Mouse (Mus musculus): Measurements from ENCODE around the gene Tmem131l. TPM values are rescaled to one million over a fixed set of nuclear protein-coding genes. Genes with fewer than 3 reads are reported as not detected.

Gene Tmem131l
- total RNA-seq, 2 experiments from 2014 or later: 753 to 938 TPM

- no peak for ATAC-seq (replicated peaks; ENCODE audit: low FRiP score, poor library complexity, severe bottlenecking)
These were observed 93.1 kb downstream of the Tmem131l start for GRCm38 (mm10) chr3:83946848-83947247.

- no peak for ATAC-seq (replicated peaks; ENCODE audit: low FRiP score, poor library complexity, severe bottlenecking)
These were observed 96.3 kb downstream of the Tmem131l start for GRCm38 (mm10) chr3:83943691-83944090.

GRCm38 (mm10) chr3:83943212-83943611, 96.8 kb downstream of the Tmem131l start:
- ATAC-seq (replicated peaks; ENCODE audit: low FRiP score, poor library complexity, severe bottlenecking): no peak

GRCm38 (mm10) chr3:83941921-83942320, 98.1 kb downstream of the Tmem131l start:
- ATAC-seq (replicated peaks; ENCODE audit: low FRiP score, poor library complexity, severe bottlenecking): no peak

GRCm38 (mm10) chr3:83938871-83939270, 101.1 kb downstream of the Tmem131l start:
- no peak for ATAC-seq (replicated peaks; ENCODE audit: low FRiP score, poor library complexity, severe bottlenecking)

GRCm38 (mm10) chr3:83934514-83934913, 105.5 kb downstream of the Tmem131l start:
- ATAC-seq (replicated peaks; ENCODE audit: low FRiP score, poor library complexity, severe bottlenecking): no peak

- no peak for ATAC-seq (replicated peaks; ENCODE audit: low FRiP score, poor library complexity, severe bottlenecking)
These were observed 124.0 kb downstream of the Tmem131l start for GRCm38 (mm10) chr3:83915768-83916496.

- ATAC-seq (replicated peaks; ENCODE audit: low FRiP score, poor library complexity, severe bottlenecking): no peak
These were observed 124.9 kb downstream of the Tmem131l start for GRCm38 (mm10) chr3:83915102-83915501.

GRCm38 (mm10) chr3:83910707-83911106, 129.3 kb downstream of the Tmem131l start:
- ATAC-seq (replicated peaks; ENCODE audit: low FRiP score, poor library complexity, severe bottlenecking): no peak

- ATAC-seq (replicated peaks; ENCODE audit: low FRiP score, poor library complexity, severe bottlenecking): no peak
These were observed 133.8 kb downstream of the Tmem131l start for GRCm38 (mm10) chr3:83906185-83906584.

- no peak for ATAC-seq (replicated peaks; ENCODE audit: low FRiP score, poor library complexity, severe bottlenecking)
These were observed 134.8 kb downstream of the Tmem131l start for GRCm38 (mm10) chr3:83905161-83905560.

GRCm38 (mm10) chr3:83904176-83904958, 135.6 kb downstream of the Tmem131l start:
- ATAC-seq (replicated peaks; ENCODE audit: low FRiP score, poor library complexity, severe bottlenecking): no peak

- no peak for ATAC-seq (replicated peaks; ENCODE audit: low FRiP score, poor library complexity, severe bottlenecking)
These were observed 137.0 kb downstream of the Tmem131l start for GRCm38 (mm10) chr3:83902943-83903342.

- ATAC-seq (replicated peaks; ENCODE audit: low FRiP score, poor library complexity, severe bottlenecking): no peak
These were observed 137.5 kb downstream of the Tmem131l start for GRCm38 (mm10) chr3:83902459-83902858.

GRCm38 (mm10) chr3:83900756-83901373, 139.1 kb downstream of the Tmem131l start:
- no peak for ATAC-seq (replicated peaks; ENCODE audit: low FRiP score, poor library complexity, severe bottlenecking)

- 0 out of 2 replicates have a peak, but pooled peaks have one; percentile 21 for ATAC-seq (replicated peaks; ENCODE audit: low FRiP score, poor library complexity, severe bottlenecking)
These were observed 140.4 kb downstream of the Tmem131l start for GRCm38 (mm10) chr3:83899556-83899955.

- ATAC-seq (replicated peaks; ENCODE audit: low FRiP score, poor library complexity, severe bottlenecking): no peak
These were observed 141.7 kb downstream of the Tmem131l start for GRCm38 (mm10) chr3:83898246-83898645.

- no peak for ATAC-seq (replicated peaks; ENCODE audit: low FRiP score, poor library complexity, severe bottlenecking)
These were observed 144.2 kb downstream of the Tmem131l start for GRCm38 (mm10) chr3:83895811-83896210.

GRCm38 (mm10) chr3:83895111-83895510, 144.9 kb downstream of the Tmem131l start:
- no peak for ATAC-seq (replicated peaks; ENCODE audit: low FRiP score, poor library complexity, severe bottlenecking)

- ATAC-seq (replicated peaks; ENCODE audit: low FRiP score, poor library complexity, severe bottlenecking): no peak
These were observed 154.8 kb downstream of the Tmem131l start for GRCm38 (mm10) chr3:83885163-83885562.
